Mouse (Mus musculus) gastrocnemius, postnatal 14 days (tissue): Measurements from ENCODE around the gene Irf2. TPM values are rescaled to one million over a fixed set of nuclear protein-coding genes. Genes with fewer than 3 reads are reported as not detected.

Source experiments
- DNase-seq: peaks from one replicate; pipeline ENCODE4 v3.0.0; 2021; ENCODE audit warnings: mixed read lengths
- intact Hi-C: fragments of 180-260 bp; cut with DNase I; formaldehyde crosslinking; loops from one replicate; pipeline ENCODE4 v1.15.1; 2025; ENCODE audit warnings: low total_unique reads
- total RNA-seq, 2 experiments: library from RNA; stranded (reverse); gene quantifications; 2 replicates each; pipeline ENCODE4 v1.2.3; 2021

The Irf2 gene
- total RNA-seq, 2 experiments from 2014 or later, result 25.4 to 26.2 TPM

- no peak for DNase-seq
- intact Hi-C loops, result no loop called here
These were observed 112.8 kb downstream of the Irf2 start for GRCm38 (mm10) chr8:46852377-46852776.

DNA sequence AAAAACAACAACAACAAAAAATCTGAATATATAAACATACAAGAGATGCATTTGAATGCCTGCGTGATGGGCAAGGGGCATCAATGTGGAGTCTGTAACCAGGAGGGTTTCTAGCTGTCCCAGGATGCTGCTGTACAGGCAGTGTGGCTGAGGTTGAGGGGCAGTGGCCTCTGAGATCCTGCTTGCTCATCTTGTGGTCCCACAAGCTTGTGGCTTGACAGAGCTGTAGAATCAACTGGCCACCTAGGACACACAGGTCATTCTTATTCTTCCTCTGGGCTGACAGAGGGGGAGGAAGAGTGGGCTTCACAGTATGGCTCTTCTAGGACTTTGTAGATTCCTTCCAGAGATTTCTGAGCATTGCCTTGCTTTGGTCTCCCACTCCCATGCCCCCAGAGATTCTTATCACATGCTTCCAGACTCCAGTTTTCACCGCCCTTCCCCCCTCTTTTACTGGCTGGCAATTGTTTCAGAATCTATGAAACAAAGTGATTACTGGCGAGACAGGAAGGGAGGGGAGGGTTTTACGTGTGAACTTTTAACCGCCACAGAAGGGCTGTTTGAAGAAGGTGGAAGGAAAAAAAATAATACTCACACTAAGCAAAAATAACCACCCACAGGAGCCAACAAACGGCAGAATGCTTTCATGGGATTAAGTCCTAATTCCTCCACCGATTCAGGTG, 119.8 kb downstream of the Irf2 start:
- no peak for DNase-seq
- intact Hi-C loops, result no loop called here

DNA sequence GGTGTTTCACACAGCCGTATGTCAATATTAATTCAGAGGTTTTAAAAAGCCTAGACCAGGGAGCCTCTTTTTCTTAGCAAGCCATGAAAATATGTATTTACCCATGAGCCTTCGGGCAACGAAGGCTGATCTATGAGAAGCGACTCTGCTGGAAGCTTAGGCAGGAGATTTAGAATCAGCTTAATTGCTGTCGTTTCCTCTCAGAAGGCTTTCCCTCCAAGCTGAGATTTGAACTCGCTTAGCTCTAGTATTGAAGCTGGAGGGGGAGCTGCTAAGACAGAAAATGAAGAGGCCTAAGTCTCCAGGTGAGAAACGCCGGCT, 120.3 kb downstream of the Irf2 start:
- intact Hi-C loops, result no loop called here
- DNase-seq, result no peak

GRCm38 (mm10) chr8:46862508-46862907, 123.0 kb downstream of the Irf2 start:
- intact Hi-C loops, result no loop called here
- DNase-seq, result no peak

GRCm38 (mm10) chr8:46865428-46865827, 125.9 kb downstream of the Irf2 start:
- intact Hi-C loops, result no loop called here
- no peak for DNase-seq

DNA sequence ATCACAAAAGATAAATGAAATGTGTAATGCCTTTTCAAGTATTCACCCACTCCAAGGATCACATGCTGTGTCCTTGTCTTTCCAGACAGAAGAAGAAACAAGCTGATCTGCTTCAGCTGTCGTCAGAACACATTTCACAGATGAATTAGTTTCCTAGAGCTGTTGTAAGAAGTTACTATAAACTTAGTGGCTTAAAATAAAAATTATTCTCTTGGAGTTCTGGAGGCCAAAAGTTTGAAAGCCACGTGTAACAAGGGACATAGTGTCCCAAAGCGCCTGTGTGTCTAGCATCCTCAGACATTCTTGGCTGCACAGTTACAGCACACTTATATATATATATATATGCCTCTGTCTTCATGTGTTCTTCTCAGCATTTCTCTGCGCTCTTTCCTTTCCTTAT, 127.9 kb downstream of the Irf2 start:
- no peak for DNase-seq

DNA sequence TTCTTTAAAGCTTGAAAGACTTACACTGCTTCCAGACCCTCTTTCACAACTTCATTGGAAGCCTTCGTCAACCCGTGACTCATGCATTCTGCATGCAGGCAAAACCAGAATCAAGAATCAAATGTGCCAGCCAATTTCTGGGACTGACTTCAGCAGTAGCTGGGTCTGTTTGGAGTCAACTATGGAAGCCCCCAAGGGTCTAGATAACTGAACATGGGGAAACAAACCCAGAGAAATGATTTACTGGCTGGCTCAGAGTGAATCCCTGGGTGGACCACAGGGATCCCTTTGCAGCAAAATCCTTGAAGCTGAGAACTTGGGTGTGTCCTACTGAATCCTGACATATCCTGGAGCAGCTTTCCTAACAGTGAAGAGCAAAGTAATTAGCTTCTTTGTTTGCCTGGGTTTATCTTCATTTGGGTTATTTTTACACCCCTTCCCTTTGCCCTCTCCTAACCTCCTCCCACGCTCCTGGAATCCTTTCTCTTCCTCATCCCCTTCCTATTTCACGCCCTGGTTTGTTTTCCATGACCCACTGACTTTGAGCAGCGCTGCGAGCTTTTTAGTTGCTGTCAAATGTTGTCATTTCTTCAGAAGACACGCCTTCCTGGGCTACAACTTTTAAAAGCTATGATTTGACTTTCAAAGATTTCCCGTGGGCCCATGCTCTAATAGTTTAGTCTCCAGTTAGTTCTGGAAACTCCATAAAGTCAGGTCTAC, 129.0 kb downstream of the Irf2 start:
- intact Hi-C loops, result no loop called here
- DNase-seq, result peak; percentile 63

More for the DNA sequence above, 127.9 kb downstream of the Irf2 start:
- intact Hi-C loops, result no loop called here

DNA sequence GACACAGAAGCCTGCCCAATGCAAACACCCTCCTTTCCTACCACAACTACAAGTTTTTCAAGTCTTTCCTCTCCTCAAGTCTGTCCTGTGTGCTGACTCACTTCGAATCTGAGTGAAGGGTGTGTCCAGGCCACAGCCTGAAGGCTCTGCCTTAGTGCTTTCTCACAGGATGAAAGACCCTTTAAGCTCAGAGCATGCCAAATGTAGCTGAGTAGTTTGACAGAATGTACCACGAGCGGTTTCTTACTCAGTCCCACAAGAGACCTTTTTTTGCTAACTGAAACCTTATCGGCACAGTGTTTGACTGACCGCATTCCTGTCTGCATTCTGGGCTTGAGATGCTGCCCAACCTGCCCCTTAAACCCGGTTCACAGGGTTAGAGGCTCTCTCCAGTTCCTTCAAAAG, 130.0 kb downstream of the Irf2 start:
- no peak for DNase-seq
- intact Hi-C loops, result no loop called here

- DNase-seq, result no peak
- intact Hi-C loops, result no loop called here
These were observed 131.6 kb downstream of the Irf2 start for GRCm38 (mm10) chr8:46871086-46871485.

- DNase-seq, result no peak
- intact Hi-C loops, result no loop called here
These were observed 136.2 kb downstream of the Irf2 start for GRCm38 (mm10) chr8:46875615-46876293.

DNA sequence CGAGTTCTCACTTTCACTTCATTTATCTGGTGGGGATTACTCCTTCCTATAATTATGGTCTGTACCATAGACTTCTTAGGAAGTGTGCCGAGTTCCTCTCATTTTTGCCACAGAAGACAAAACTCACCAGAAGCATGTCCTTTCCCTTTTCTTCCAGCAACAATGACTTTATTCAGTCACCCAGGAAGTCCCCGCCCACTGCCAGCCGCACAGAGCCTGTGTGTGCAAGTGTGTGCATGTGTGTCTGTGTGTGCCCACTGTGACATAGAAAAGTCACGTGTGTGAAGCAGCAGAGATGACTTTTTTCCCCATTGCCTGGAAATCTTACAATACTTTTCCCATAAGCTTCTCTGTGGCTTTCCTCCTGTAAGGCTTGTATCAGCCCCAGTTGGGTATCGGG, 141.8 kb downstream of the Irf2 start:
- peak; percentile 10 for DNase-seq
- intact Hi-C loops, result no loop called here

DNA sequence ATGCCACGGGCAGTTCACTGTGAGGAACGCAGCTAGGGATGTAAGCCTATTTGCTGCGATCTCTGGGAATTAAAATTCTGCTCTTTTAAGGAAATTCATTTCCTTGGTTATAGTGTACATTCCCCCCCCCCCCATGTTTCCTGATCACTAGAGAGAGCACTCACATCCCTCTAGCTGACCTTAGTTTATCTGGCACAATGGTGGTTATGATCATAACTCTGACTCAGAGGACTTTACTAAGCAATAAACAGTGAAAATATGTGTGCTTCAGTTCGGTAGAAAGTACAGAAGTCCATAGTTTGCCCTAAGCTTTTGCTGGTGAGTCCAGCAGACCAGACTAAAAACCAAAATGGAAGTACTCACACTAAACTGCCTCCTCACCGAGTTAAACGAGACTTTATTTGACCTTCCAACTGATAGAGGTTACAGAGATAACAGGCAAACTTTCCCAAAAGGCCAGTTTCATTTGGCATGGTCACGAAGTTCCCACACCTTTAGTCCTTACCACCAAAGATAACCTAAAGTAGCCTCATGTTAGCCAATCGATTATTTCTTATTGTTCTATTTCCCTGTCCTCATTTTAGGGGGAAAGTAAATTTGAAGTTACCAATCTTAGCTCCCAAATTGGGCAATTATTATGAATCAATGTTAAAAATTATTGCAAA, 142.4 kb downstream of the Irf2 start:
- no peak for DNase-seq
- intact Hi-C loops, result no loop called here

- intact Hi-C loops, result no loop called here
- no peak for DNase-seq
These were observed 143.2 kb downstream of the Irf2 start for GRCm38 (mm10) chr8:46882743-46883142.

DNA sequence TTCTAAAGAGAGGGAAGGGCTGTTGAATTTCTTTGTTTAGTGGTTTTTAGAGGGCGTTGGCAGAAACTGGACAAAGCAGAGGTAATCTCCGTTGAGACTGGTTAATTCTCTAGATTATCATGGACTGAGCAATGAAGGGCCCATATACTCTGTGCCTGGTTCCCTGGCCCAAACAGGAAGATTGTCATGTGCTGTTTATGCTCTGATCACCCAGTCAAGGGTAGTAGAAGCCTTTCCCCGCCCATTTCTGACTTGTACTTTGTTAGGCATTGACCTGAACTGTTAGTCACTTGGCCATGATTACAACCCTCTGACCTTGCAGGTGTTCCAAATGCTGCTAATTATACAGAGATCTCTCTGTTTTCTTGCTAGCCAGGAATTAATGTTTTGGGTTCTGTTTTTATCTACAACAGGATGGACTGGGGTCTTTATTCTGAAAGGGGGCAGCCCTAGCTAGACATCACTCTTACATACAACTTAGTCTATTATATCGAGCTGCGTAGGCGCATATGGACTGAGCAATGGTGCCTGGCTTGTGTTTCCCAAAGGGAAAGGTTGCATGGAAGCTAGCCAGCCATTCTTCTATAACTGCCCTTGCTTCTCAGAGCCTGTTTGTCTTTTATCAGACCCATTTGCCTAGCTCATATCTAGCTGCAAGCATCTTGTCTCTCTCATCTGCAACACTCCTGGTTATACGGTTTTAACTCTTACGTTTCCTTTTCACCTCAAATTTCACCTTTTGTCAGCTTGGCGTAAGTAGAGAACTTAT, 143.9 kb downstream of the Irf2 start:
- intact Hi-C loops, result no loop called here
- no peak for DNase-seq

DNA sequence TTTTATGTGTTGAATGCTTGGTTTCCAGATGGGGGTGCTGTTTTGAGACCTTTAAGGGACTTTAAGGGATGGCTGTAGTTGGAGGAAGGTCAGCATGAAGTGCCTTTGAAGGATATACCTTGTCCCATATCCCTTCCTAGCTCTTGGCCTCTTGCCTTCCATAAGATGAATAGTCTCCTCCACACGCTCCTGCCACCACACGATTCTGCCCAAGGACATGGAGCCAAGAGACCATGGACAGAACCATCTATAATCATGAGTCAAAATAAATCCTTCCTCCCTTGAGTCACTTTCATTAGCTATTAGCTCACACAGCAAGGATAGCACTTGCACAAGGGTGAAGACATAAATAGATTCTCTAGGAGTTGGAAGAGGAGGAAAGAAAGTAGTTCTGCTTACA, 146.3 kb downstream of the Irf2 start:
- intact Hi-C loops, result no loop called here
- DNase-seq, result no peak

DNA sequence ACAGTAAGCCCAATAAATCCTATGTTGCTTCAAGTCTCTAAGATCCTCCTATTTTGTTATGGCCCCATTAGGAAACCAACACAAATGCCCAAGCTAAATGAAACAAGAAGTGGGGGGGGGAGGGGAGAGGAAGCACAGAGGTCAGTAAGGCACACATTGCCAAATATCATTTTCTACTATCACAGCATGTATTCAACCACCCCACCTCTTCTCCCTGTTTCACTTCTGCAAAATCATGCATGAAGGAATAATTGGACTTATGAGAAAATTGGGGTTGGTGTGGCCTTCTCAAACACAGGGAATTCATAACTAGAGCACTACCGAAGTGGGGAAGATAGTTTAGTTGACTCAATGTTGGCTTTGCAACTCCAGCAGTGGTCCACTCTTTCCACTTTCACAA, 146.7 kb downstream of the Irf2 start:
- intact Hi-C loops, result no loop called here
- no peak for DNase-seq

DNA sequence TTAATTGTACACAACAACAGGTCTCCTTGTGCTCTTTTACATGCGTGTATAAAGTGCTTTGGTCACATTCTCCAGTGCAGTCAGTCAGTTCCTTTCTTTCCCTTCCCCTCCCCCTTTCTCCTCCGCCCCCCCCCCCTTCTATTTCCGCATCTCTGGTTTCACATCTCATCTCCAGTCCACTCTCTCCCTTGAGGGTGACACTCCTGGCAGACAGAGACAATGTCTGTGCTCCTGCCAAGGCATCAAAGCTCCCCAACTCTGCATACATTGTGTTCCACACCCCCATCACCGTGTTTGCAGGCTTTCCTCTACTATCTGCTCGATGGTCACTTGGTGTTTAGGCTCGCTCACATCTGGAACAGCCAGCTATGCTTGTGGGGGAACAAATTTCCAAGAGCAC, 147.9 kb downstream of the Irf2 start:
- intact Hi-C loops, result no loop called here
- DNase-seq, result no peak

GRCm38 (mm10) chr8:46888575-46888974, 149.0 kb downstream of the Irf2 start:
- intact Hi-C loops, result no loop called here
- DNase-seq, result no peak

DNA sequence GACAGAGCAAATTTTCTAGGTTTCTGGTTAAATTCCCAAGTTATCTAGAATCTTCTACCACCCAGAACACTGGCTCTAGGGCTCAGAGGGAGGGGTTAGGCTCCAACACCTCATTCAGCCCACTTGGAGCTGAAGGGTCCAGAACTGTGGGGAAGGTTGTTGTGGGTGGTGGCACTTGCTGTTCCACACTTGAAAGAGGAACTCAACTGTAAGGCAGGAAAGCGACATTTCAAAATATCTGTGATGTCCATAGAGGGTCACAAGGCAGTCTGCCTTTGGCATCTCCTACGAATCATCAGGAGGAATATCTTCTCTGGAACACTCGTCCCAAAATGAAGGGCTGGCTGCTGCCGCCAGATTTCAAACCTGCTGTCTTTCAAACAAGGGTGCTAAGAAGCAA, 150.7 kb downstream of the Irf2 start:
- intact Hi-C loops, result no loop called here
- no peak for DNase-seq
